In the genomic region with DNA sequence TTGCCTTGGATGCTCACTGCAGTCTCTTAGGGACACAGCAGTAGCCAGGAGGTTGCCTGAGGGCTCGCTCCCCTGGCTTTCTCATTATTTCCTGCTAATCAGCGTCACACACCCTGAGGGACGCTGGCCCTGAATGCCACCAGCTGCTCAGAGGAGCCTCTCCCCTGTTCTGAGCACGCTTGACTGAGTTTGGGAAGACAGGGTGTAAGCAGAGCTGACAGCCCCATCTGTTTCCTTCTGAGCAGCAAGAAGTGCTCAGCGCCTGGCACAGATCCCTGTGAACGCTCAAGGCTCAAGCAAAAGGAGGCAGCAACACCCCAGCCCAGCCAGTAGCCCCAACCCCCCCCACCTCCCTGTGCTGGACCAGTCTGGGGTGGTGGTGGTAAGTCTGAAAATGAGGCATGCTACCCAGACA, we compare ENCODE assay signal across 9 mouse cellular contexts. TPM values are rescaled to one million over a fixed set of nuclear protein-coding genes. Genes with fewer than 3 reads are reported as not detected.
DNase-seq lines count a peak whose midpoint lies in the region; ATAC-seq and TF ChIP-seq lines count a peak whose summit lies in the region.
"Had no signal": no experiment of that assay in that cellular context is flagged by ENCODE, and none has a peak within 500 bp of the region (broad histone marks: within the 10 kb centered on the region; RNA-seq: fewer than 3 reads in every experiment).

No protein-coding gene starts in this region.

- peaks cover 10% of the 10 kb centered on the region; the same call in 1 of the 2 replicates for H3K4me1 ChIP-seq in intestine, embryonic 15.5 days (replicated peaks)
- H3K4me1 ChIP-seq in intestine, postnatal 0 days (replicated peaks; ENCODE audit: control insufficient read depth, insufficient read depth, low read length), result no peaks in the 10 kb centered on the region
- H3K4me1 ChIP-seq in embryonic facial prominence, embryonic 14.5 days (ENCODE audit: control insufficient read depth, insufficient read depth, low read length), result peaks cover 12% of the 10 kb centered on the region
- H3K4me1 ChIP-seq in hindbrain, embryonic 11.5 days (replicated peaks; ENCODE audit: control insufficient read depth, insufficient read depth, low read length), result peaks cover 14% of the 10 kb centered on the region
- peaks cover 34% of the 10 kb centered on the region for H3K4me1 ChIP-seq in neural tube, embryonic 15.5 days

- no peak overlapping the region for H3K4me2 ChIP-seq in intestine, embryonic 15.5 days (replicated peaks)
- no peak overlapping the region for H3K4me2 ChIP-seq in intestine, postnatal 0 days (replicated peaks; ENCODE audit: low read depth)
- no peak overlapping the region for H3K4me2 ChIP-seq in embryonic facial prominence, embryonic 14.5 days (ENCODE audit: low read depth, low read length)
- H3K4me2 ChIP-seq in hindbrain, embryonic 11.5 days (replicated peaks; ENCODE audit: low read depth, low read length), result no peak overlapping the region
- no peak overlapping the region for H3K4me2 ChIP-seq in neural tube, embryonic 15.5 days

- peak; percentile 92 for DNase-seq in embryonic facial prominence, embryonic 14.5 days (ENCODE audit: low spot score)
- DNase-seq in hindbrain, embryonic 11.5 days (ENCODE audit: low spot score), result peak; percentile 74
- peak; percentile 58 to 90 for DNase-seq in left cerebral cortex, adult 9 months (ENCODE audit: low spot score in 2 of 2)

- no peak overlapping the region for H3K9ac ChIP-seq in intestine, embryonic 15.5 days
- H3K9ac ChIP-seq in intestine, postnatal 0 days (ENCODE audit: low read depth, low read length), result no peak overlapping the region
- H3K9ac ChIP-seq in embryonic facial prominence, embryonic 14.5 days (ENCODE audit: low read depth, low read length), result no peak overlapping the region
- H3K9ac ChIP-seq in hindbrain, embryonic 11.5 days (ENCODE audit: low read depth, low read length), result no peak overlapping the region
- no peak overlapping the region for H3K9ac ChIP-seq in neural tube, embryonic 15.5 days (replicated peaks)
- H3K9ac ChIP-seq: liver, embryonic 14.5 days had no signal

- no peak for TF ChIP-seq CTCF in intestine, postnatal 0 days (IDR thresholded peaks at IDR 0.05; ENCODE audit: low read depth)

- H3K36me3 ChIP-seq in intestine, embryonic 15.5 days, result no peaks in the 10 kb centered on the region
- no peaks in the 10 kb centered on the region for H3K36me3 ChIP-seq in intestine, postnatal 0 days (ENCODE audit: control insufficient read depth, insufficient read depth)
- no peaks in the 10 kb centered on the region for H3K36me3 ChIP-seq in embryonic facial prominence, embryonic 14.5 days (ENCODE audit: control insufficient read depth, insufficient read depth, low read length)
- no peaks in the 10 kb centered on the region for H3K36me3 ChIP-seq in hindbrain, embryonic 11.5 days (ENCODE audit: control insufficient read depth, insufficient read depth, low read length)
- H3K36me3 ChIP-seq in neural tube, embryonic 15.5 days, result no peaks in the 10 kb centered on the region

- H3K9me3 ChIP-seq in intestine, embryonic 15.5 days, result no peaks in the 10 kb centered on the region
- H3K9me3 ChIP-seq in intestine, postnatal 0 days (ENCODE audit: control insufficient read depth), result no peaks in the 10 kb centered on the region
- no peaks in the 10 kb centered on the region for H3K9me3 ChIP-seq in embryonic facial prominence, embryonic 14.5 days (ENCODE audit: control insufficient read depth, low read length)
- no peaks in the 10 kb centered on the region for H3K9me3 ChIP-seq in hindbrain, embryonic 11.5 days (ENCODE audit: control insufficient read depth, low read length)
- no peaks in the 10 kb centered on the region for H3K9me3 ChIP-seq in neural tube, embryonic 15.5 days (replicated peaks)

- no peaks in the 10 kb centered on the region for H3K27me3 ChIP-seq in intestine, embryonic 15.5 days (replicated peaks)
- H3K27me3 ChIP-seq in intestine, postnatal 0 days (replicated peaks; ENCODE audit: control insufficient read depth, insufficient read depth, low read length), result no peaks in the 10 kb centered on the region
- no peaks in the 10 kb centered on the region for H3K27me3 ChIP-seq in embryonic facial prominence, embryonic 14.5 days (replicated peaks; ENCODE audit: control insufficient read depth, insufficient read depth, low read length)
- H3K27me3 ChIP-seq in hindbrain, embryonic 11.5 days (ENCODE audit: control insufficient read depth, insufficient read depth, low read length), result no peaks in the 10 kb centered on the region
- H3K27me3 ChIP-seq in neural tube, embryonic 15.5 days (replicated peaks), result no peaks in the 10 kb centered on the region

- H3K27ac ChIP-seq in intestine, embryonic 15.5 days, result no peak overlapping the region; the same call in 1 of the 2 replicates
- H3K27ac ChIP-seq in intestine, postnatal 0 days (ENCODE audit: low read depth, low read length), result no peak overlapping the region
- H3K27ac ChIP-seq in embryonic facial prominence, embryonic 14.5 days (replicated peaks; ENCODE audit: low read depth, low read length), result peak overlapping the region; percentile 44; the same call in 1 of the 2 replicates
- H3K27ac ChIP-seq in hindbrain, embryonic 11.5 days (ENCODE audit: low read depth, low read length), result peak overlapping the region; percentile 68
- peak overlapping the region; percentile 58; the same call in 1 of the 2 replicates for H3K27ac ChIP-seq in neural tube, embryonic 15.5 days (replicated peaks)
- H3K27ac ChIP-seq: liver, embryonic 14.5 days had no signal

- peak; percentile 43; the same call in 1 of the 2 replicates for ATAC-seq in intestine, embryonic 15.5 days
- no peak for ATAC-seq in intestine, postnatal 0 days
- ATAC-seq in embryonic facial prominence, embryonic 14.5 days (ENCODE audit: low read depth), result peak; percentile 92
- peak; percentile 85 for ATAC-seq in hindbrain, embryonic 11.5 days (ENCODE audit: low FRiP score)
- peak; percentile 62; the same call in 1 of the 2 replicates for ATAC-seq in neural tube, embryonic 15.5 days (ENCODE audit: low FRiP score)
- no peak for ATAC-seq in inflammation-experienced regulatory T-cells, adult 6 months
- no peak for ATAC-seq in CD4-positive, CD25-positive, alpha-beta regulatory T cell, adult 4 months

- H3K4me3 ChIP-seq in intestine, embryonic 15.5 days (replicated peaks), result no peak overlapping the region
- H3K4me3 ChIP-seq in intestine, postnatal 0 days (ENCODE audit: low read depth, low read length), result no peak overlapping the region
- no peak overlapping the region for H3K4me3 ChIP-seq in embryonic facial prominence, embryonic 14.5 days (ENCODE audit: low read depth, low read length)
- no peak overlapping the region for H3K4me3 ChIP-seq in hindbrain, embryonic 11.5 days (ENCODE audit: low read depth, low read length)
- no peak overlapping the region for H3K4me3 ChIP-seq in neural tube, embryonic 15.5 days (replicated peaks)

- 26% methylated on average over 6 of the region's 6 CpGs for WGBS in intestine, embryonic 15.5 days
- 32% methylated on average over 6 of the region's 6 CpGs for WGBS in intestine, postnatal 0 days
- 11% methylated on average over 6 of the region's 6 CpGs for WGBS in embryonic facial prominence, embryonic 14.5 days
- WGBS in hindbrain, embryonic 11.5 days, result 12% methylated on average over 6 of the region's 6 CpGs
- 8% methylated on average over 6 of the region's 6 CpGs for WGBS in neural tube, embryonic 15.5 days

RNA-seq across cellular contexts. Expression of a gene that starts 59.2 kb away (rescaled TPM):
- 2.7 and 2.8 TPM in 2 replicates for polyA plus RNA-seq in intestine, embryonic 15.5 days (2015; fragmentation: Nextera tagmentation; extraction: Ambion mirVana)
- 0.61 and 0.73 TPM in 2 replicates for polyA plus RNA-seq in intestine, postnatal 0 days (2015; fragmentation: Nextera tagmentation; extraction: Ambion mirVana)
- polyA plus RNA-seq in embryonic facial prominence, embryonic 14.5 days (2014; fragmentation: Nextera tagmentation; extraction: Ambion mirVana), result 3.8 and 4.9 TPM in 2 replicates
- 3.4 and 4.3 TPM in 2 replicates for polyA plus RNA-seq in hindbrain, embryonic 11.5 days (2014; fragmentation: Nextera tagmentation; extraction: Ambion mirVana)
- polyA plus RNA-seq in neural tube, embryonic 15.5 days (2015; fragmentation: Nextera tagmentation; extraction: Ambion mirVana), result 12.4 and 13.9 TPM in 2 replicates
- not detected for polyA plus RNA-seq in inflammation-experienced regulatory T-cells, adult 6 months (2017; shearing (Covaris generic))
- polyA plus RNA-seq in CD4-positive, CD25-positive, alpha-beta regulatory T cell, adult 4 months (2017; shearing (Covaris generic)), result not detected

Comparison
In these comparisons a context has a peak if more than half of its experiments do, and no peak if none do; other contexts are left out.
1. ATAC-seq: peak in intestine, embryonic 15.5 days (single experiment), embryonic facial prominence, embryonic 14.5 days (single experiment), hindbrain, embryonic 11.5 days (single experiment) and neural tube, embryonic 15.5 days (single experiment); none in intestine, postnatal 0 days (single experiment), inflammation-experienced regulatory T-cells, adult 6 months (single experiment) and CD4-positive, CD25-positive, alpha-beta regulatory T cell, adult 4 months (single experiment).
2. H3K27ac ChIP-seq: peak in embryonic facial prominence, embryonic 14.5 days (single experiment), hindbrain, embryonic 11.5 days (single experiment) and neural tube, embryonic 15.5 days (single experiment); none in intestine, embryonic 15.5 days (single experiment) and intestine, postnatal 0 days (single experiment).
3. Peak in every context shown above with its lines, with median percentiles within 50 percentile points of each other: DNase-seq.